ENCODE assay signal across 11 mouse cellular contexts in genomic region chr7:19753587-19753986, GRCm38 (mm10). TPM values are rescaled to one million over a fixed set of nuclear protein-coding genes. Genes with fewer than 3 reads are reported as not detected.
DNase-seq lines count a peak whose midpoint lies in the region; ATAC-seq and TF ChIP-seq lines count a peak whose summit lies in the region.
"Had no signal": no experiment of that assay in that cellular context is flagged by ENCODE, and none has a peak within 500 bp of the region (broad histone marks: within the 10 kb centered on the region; RNA-seq: fewer than 3 reads in every experiment).

No protein-coding gene starts in this region.

- H3K36me3 ChIP-seq in heart, embryonic 13.5 days = peaks cover 11% of the 10 kb centered on the region
- H3K36me3 ChIP-seq in stomach, embryonic 15.5 days = no peaks in the 10 kb centered on the region
- no peaks in the 10 kb centered on the region for H3K36me3 ChIP-seq in forebrain, embryonic 14.5 days (ENCODE audit: control insufficient read depth, insufficient read depth, low read length)
- H3K36me3 ChIP-seq in thymus, adult 2 months (ENCODE audit: control insufficient read depth, insufficient read depth, low read length) = no peaks in the 10 kb centered on the region
- H3K36me3 ChIP-seq: limb, embryonic 10.5 days; neural tube, embryonic 12.5 days had no signal

- H3K27me3 ChIP-seq in heart, embryonic 13.5 days (replicated peaks) = no peaks in the 10 kb centered on the region
- H3K27me3 ChIP-seq in stomach, embryonic 15.5 days (replicated peaks) = no peaks in the 10 kb centered on the region
- no peaks in the 10 kb centered on the region for H3K27me3 ChIP-seq in forebrain, embryonic 14.5 days (replicated peaks; ENCODE audit: control insufficient read depth, insufficient read depth, low read length)
- H3K27me3 ChIP-seq in thymus, adult 2 months (ENCODE audit: control insufficient read depth, insufficient read depth, low read length) = no peaks in the 10 kb centered on the region; the same call in 1 of the 2 replicates
- H3K27me3 ChIP-seq: neural tube, embryonic 12.5 days had no signal

- peak overlapping the region; percentile 99 for H3K27ac ChIP-seq in heart, embryonic 13.5 days (replicated peaks)
- peak overlapping the region; percentile 46; the same call in 1 of the 2 replicates for H3K27ac ChIP-seq in stomach, embryonic 15.5 days
- no peak overlapping the region for H3K27ac ChIP-seq in forebrain, embryonic 14.5 days (ENCODE audit: low read depth, low read length)
- H3K27ac ChIP-seq in thymus, adult 2 months (ENCODE audit: control insufficient read depth, insufficient read depth, low read length) = no peak overlapping the region
- H3K27ac ChIP-seq: limb, embryonic 10.5 days; neural tube, embryonic 12.5 days had no signal

- DNase-seq in ovary, postnatal 36 days (ENCODE audit: low spot score) = peak; percentile 38
- no peak for DNase-seq in ovary, postnatal 10 days (ENCODE audit: low spot score)
- DNase-seq in kidney, postnatal 25 days = peak; percentile 73 to 78
- DNase-seq in forebrain, embryonic 14.5 days (ENCODE audit: low spot score) = no peak
- no peak for DNase-seq in thymus, adult 2 months

- peak overlapping the region; percentile 50; the same call in 1 of the 2 replicates for H3K9ac ChIP-seq in heart, embryonic 13.5 days
- no peak overlapping the region for H3K9ac ChIP-seq in stomach, embryonic 15.5 days
- no peak overlapping the region for H3K9ac ChIP-seq in forebrain, embryonic 14.5 days (ENCODE audit: low read length)
- H3K9ac ChIP-seq: neural tube, embryonic 12.5 days had no signal

- ATAC-seq in heart, embryonic 13.5 days (ENCODE audit: extremely low read depth, insufficient number of reproducible peaks, low FRiP score, low TSS enrichment) = no peak
- no peak; the same call in 1 of the 2 replicates for ATAC-seq in stomach, embryonic 15.5 days (ENCODE audit: insufficient read depth, low FRiP score, low read depth)
- no peak for ATAC-seq in forebrain, embryonic 14.5 days
- no peak for ATAC-seq in megakaryocyte progenitor cell, adult 5-6 weeks (replicated peaks; ENCODE audit: poor library complexity)

- no peak for TF ChIP-seq CTCF in thymus, adult 2 months (IDR thresholded peaks at IDR 0.05; ENCODE audit: borderline replicate concordance, control insufficient read depth, extremely low read depth, insufficient read depth, low read length, poor library complexity)

- H3K4me3 ChIP-seq in heart, embryonic 13.5 days = no peak overlapping the region
- no peak overlapping the region for H3K4me3 ChIP-seq in stomach, embryonic 15.5 days (replicated peaks)
- no peak overlapping the region for H3K4me3 ChIP-seq in forebrain, embryonic 14.5 days (ENCODE audit: low read depth, low read length)
- H3K4me3 ChIP-seq in thymus, adult 2 months (ENCODE audit: control insufficient read depth, insufficient read depth, low read length) = no peak overlapping the region
- H3K4me3 ChIP-seq: limb, embryonic 10.5 days; neural tube, embryonic 12.5 days had no signal

- H3K4me1 ChIP-seq in heart, embryonic 13.5 days = peaks cover 54% of the 10 kb centered on the region
- peaks cover 33% of the 10 kb centered on the region for H3K4me1 ChIP-seq in stomach, embryonic 15.5 days
- no peaks in the 10 kb centered on the region for H3K4me1 ChIP-seq in forebrain, embryonic 14.5 days (ENCODE audit: control insufficient read depth, insufficient read depth, low read length)
- H3K4me1 ChIP-seq in thymus, adult 2 months (replicated peaks; ENCODE audit: control insufficient read depth, insufficient read depth, low read length) = peaks cover 11% of the 10 kb centered on the region

- no peaks in the 10 kb centered on the region for H3K9me3 ChIP-seq in heart, embryonic 13.5 days
- no peaks in the 10 kb centered on the region for H3K9me3 ChIP-seq in stomach, embryonic 15.5 days
- no peaks in the 10 kb centered on the region for H3K9me3 ChIP-seq in forebrain, embryonic 14.5 days (replicated peaks; ENCODE audit: control insufficient read depth, low read length)
- H3K9me3 ChIP-seq: limb, embryonic 10.5 days; neural tube, embryonic 12.5 days had no signal

- 62% methylated on average over 7 of the region's 7 CpGs for WGBS in heart, embryonic 13.5 days
- WGBS in stomach, embryonic 15.5 days = 50% methylated on average over 7 of the region's 7 CpGs
- WGBS in forebrain, embryonic 14.5 days = 82% methylated on average over 7 of the region's 7 CpGs
- WGBS in thymus, adult 2 months = 5% methylated on average over 7 of the region's 7 CpGs

- TF ChIP-seq POLR2A in thymus, adult 2 months (IDR thresholded peaks at IDR 0.05; ENCODE audit: control insufficient read depth, extremely low read depth, insufficient read depth, low read length, poor library complexity) = no peak

- no peak overlapping the region for H3K4me2 ChIP-seq in heart, embryonic 13.5 days
- H3K4me2 ChIP-seq in stomach, embryonic 15.5 days = no peak overlapping the region
- H3K4me2 ChIP-seq in forebrain, embryonic 14.5 days (ENCODE audit: low read length) = no peak overlapping the region
- H3K4me2 ChIP-seq: neural tube, embryonic 12.5 days had no signal

RNA-seq across cellular contexts. Expression of gene Nectin2, which starts 3.3 kb away (rescaled TPM):
- polyA plus RNA-seq in heart, embryonic 13.5 days (2015; fragmentation: Nextera tagmentation; extraction: Ambion mirVana) = 89.3 and 89.4 TPM in 2 replicates
- polyA plus RNA-seq in stomach, embryonic 15.5 days (2015; fragmentation: Nextera tagmentation; extraction: Ambion mirVana) = 129 and 136 TPM in 2 replicates
- polyA plus RNA-seq in forebrain, embryonic 14.5 days (2014; fragmentation: Nextera tagmentation; extraction: Ambion mirVana) = 33.0 and 39.7 TPM in 2 replicates
- 10.0 and 11.4 TPM in 2 replicates for polyA plus RNA-seq in thymus, adult 2 months (2012; rRNA removed)
- total RNA-seq in megakaryocyte progenitor cell, adult 5-6 weeks (2015) = 0.95 and 2.2 TPM in 2 replicates
- total RNA-seq in megakaryocyte progenitor cell, adult 5-6 weeks (2017) = 0.78 and 1.0 TPM in 2 replicates

RNA-seq across cellular contexts. Expression of gene Bcam, which starts 17.2 kb away (rescaled TPM):
- polyA plus RNA-seq in heart, embryonic 13.5 days (2015; fragmentation: Nextera tagmentation; extraction: Ambion mirVana) = 223 and 250 TPM in 2 replicates
- 129 and 151 TPM in 2 replicates for polyA plus RNA-seq in stomach, embryonic 15.5 days (2015; fragmentation: Nextera tagmentation; extraction: Ambion mirVana)
- 5.8 and 7.6 TPM in 2 replicates for polyA plus RNA-seq in forebrain, embryonic 14.5 days (2014; fragmentation: Nextera tagmentation; extraction: Ambion mirVana)
- 36.4 and 55.5 TPM in 2 replicates for polyA plus RNA-seq in thymus, adult 2 months (2012; rRNA removed)
- not detected in 2 replicates for total RNA-seq in megakaryocyte progenitor cell, adult 5-6 weeks (2015)
- total RNA-seq in megakaryocyte progenitor cell, adult 5-6 weeks (2017) = not detected in 2 replicates
- total RNA-seq: megakaryocyte-erythroid progenitor cell, adult 5-6 weeks had no signal

RNA-seq across cellular contexts. Expression of gene Tomm40, which starts 38.3 kb away (rescaled TPM):
- 128 and 146 TPM in 2 replicates for polyA plus RNA-seq in heart, embryonic 13.5 days (2015; fragmentation: Nextera tagmentation; extraction: Ambion mirVana)
- 161 and 181 TPM in 2 replicates for polyA plus RNA-seq in stomach, embryonic 15.5 days (2015; fragmentation: Nextera tagmentation; extraction: Ambion mirVana)
- 86.3 and 109 TPM in 2 replicates for polyA plus RNA-seq in forebrain, embryonic 14.5 days (2014; fragmentation: Nextera tagmentation; extraction: Ambion mirVana)
- polyA plus RNA-seq in thymus, adult 2 months (2012; rRNA removed) = 109 and 120 TPM in 2 replicates
- 61.5 and 62.2 TPM in 2 replicates for total RNA-seq in megakaryocyte progenitor cell, adult 5-6 weeks (2015)
- total RNA-seq in megakaryocyte progenitor cell, adult 5-6 weeks (2017) = 42.5 and 50.8 TPM in 2 replicates

RNA-seq across cellular contexts. Expression of gene Cblc, which starts 43.0 kb away (rescaled TPM):
- 0.59 and 0.68 TPM in 2 replicates for polyA plus RNA-seq in heart, embryonic 13.5 days (2015; fragmentation: Nextera tagmentation; extraction: Ambion mirVana)
- 24.3 and 24.6 TPM in 2 replicates for polyA plus RNA-seq in stomach, embryonic 15.5 days (2015; fragmentation: Nextera tagmentation; extraction: Ambion mirVana)
- not detected in 2 replicates for polyA plus RNA-seq in forebrain, embryonic 14.5 days (2014; fragmentation: Nextera tagmentation; extraction: Ambion mirVana)
- 2.4 and 2.8 TPM in 2 replicates for polyA plus RNA-seq in thymus, adult 2 months (2012; rRNA removed)
- total RNA-seq in megakaryocyte progenitor cell, adult 5-6 weeks (2015) = not detected in 2 replicates
- total RNA-seq in megakaryocyte progenitor cell, adult 5-6 weeks (2017) = not detected in 2 replicates
- total RNA-seq: megakaryocyte-erythroid progenitor cell, adult 5-6 weeks had no signal

RNA-seq across cellular contexts. Expression of gene Apoe, which starts 54.6 kb away (rescaled TPM):
- 480 and 561 TPM in 2 replicates for polyA plus RNA-seq in heart, embryonic 13.5 days (2015; fragmentation: Nextera tagmentation; extraction: Ambion mirVana)
- 363 and 515 TPM in 2 replicates for polyA plus RNA-seq in stomach, embryonic 15.5 days (2015; fragmentation: Nextera tagmentation; extraction: Ambion mirVana)
- 261 and 304 TPM in 2 replicates for polyA plus RNA-seq in forebrain, embryonic 14.5 days (2014; fragmentation: Nextera tagmentation; extraction: Ambion mirVana)
- 1,583 and 2,086 TPM in 2 replicates for polyA plus RNA-seq in thymus, adult 2 months (2012; rRNA removed)
- 18.7 and 27.5 TPM in 2 replicates for total RNA-seq in megakaryocyte progenitor cell, adult 5-6 weeks (2015)
- total RNA-seq in megakaryocyte progenitor cell, adult 5-6 weeks (2017) = 110 and 130 TPM in 2 replicates

Comparison
In these comparisons a context has a peak if more than half of its experiments do, and no peak if none do; other contexts are left out.
1. DNase-seq: peak in ovary, postnatal 36 days (single experiment) and kidney, postnatal 25 days (2 of 2); none in ovary, postnatal 10 days (single experiment), forebrain, embryonic 14.5 days (single experiment) and thymus, adult 2 months (single experiment).
2. H3K27ac ChIP-seq: peak in heart, embryonic 13.5 days (single experiment) and stomach, embryonic 15.5 days (single experiment); none in forebrain, embryonic 14.5 days (single experiment) and thymus, adult 2 months (single experiment).